Mouse (Mus musculus) mouse trophoblast stem cell (cell line): ENCODE results near the gene Pard3b.

ENCODE experiments used
- in situ Hi-C, 2 experiments: fragments of 300-500 bp; cut with MseI, MboI; formaldehyde crosslinking; loops; 2 replicates in 1 of 2; 3 replicates in 1 of 2; pipeline ENCODE4 v1.15.1; 2025

Gene Pard3b

DNA sequence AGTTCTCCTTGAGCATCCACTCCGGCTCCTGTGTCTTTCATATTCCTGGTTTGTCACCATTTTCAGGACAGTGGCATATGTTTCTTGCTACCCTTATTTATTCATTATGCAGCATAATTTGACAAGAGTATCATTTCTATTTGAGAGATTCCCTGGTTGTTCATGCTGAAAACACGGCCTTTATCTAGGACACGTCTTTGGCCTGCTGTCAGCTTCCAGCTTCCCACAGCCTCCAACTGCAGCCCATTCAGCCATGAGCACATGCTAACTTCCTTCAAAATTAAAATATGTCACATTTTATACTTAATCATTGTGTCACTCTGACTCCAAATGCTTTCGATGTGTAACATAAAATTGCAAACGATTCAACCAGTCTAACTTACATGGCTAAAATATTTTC, 596.5 kb downstream of the Pard3b start:
- in situ Hi-C loops, result no loop called here

DNA sequence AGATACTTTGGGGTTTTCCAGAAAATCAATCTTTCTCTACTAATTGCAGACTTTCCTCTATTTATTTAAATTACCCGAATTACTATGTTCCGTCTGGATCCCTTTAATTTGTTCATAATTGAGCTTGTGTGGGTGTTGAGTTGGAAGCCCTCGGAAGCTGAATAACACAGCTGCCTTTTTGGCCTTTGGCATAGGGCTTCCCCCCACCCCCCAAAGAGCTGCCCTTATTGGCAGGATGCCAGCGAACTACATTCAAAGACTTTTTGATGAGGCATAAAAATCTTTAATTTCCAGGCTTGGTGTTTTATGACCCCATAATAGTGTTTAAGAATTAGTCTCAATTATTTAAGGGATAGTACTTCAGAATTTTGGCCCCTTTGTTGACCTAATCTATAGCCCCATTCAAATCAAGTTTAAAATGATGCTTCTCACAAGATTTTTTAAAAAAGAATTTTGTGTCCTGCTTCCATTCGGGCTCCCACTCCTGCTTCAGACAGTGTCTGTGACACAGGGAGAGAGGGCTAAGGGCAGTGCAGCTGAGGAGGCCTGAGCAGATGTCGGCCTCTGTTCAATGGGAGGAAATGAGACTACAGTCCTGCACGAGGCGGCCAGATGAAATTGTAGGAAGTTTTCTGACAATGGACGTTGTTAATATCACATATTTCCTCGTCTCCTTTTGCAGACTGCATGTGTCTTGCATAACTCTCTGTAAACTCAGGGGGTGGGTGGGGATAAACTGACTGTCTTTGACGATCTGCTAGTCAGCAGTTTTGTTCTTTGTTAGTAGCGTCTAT, 605.8 kb downstream of the Pard3b start:
- in situ Hi-C loops, result no loop called here

DNA sequence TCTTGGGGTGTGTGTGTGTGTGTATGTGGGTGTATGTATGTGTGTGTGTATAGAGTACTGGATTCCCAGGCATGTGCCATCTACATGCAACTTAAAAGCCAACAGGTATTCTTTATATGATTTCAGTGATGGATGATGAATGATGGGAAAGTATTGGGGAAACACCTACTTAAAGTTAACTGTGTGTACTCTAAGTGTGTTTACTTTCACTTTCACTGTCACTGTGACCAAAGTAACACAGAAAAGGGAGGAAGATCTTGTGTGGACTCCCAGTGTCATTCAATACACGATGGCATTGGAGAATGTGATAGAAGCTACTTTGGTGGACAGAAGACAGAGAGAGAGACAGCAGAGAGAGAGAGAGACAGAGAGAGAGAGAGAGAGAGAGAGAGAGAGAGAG, 613.8 kb downstream of the Pard3b start:
- in situ Hi-C loops, result no loop called here

DNA sequence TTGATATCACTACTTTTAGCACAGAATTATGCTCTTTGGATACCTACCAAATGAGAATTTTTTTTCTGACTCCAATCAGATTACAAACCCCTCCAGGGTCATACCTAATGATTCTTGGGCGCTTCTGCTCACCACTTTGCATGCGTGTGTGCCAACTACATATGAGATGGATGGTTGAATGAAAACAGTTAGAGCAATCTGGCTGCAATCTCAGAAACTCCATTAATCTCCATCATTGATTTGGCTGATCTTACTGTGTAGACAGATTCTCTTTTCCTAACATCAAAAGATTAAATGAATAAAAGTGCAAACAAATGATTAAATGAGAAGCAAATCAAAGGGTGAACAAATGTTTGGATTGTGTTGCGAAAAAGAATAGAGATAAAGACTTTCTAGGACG, 615.7 kb downstream of the Pard3b start:
- in situ Hi-C loops, result no loop called here

DNA sequence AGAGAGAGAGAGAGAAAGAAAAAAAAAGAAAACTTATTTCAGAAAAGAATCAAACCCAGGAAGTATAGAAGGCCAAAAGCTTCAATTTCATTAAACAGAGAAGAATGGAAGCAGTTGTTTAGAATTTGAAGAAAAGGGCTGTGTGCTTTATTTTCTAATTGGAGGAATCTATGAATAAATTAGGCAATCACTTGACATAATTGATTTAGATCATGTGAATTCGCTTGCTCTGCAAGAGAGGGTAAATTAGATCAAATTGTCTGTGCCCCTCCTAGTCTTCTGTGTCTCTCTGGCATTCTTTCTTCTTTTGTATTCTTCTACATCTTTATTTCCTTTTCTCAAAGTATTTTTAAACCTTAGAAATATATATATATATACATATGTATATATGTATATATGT, 616.3 kb downstream of the Pard3b start:
- in situ Hi-C loops, result no loop called here

DNA sequence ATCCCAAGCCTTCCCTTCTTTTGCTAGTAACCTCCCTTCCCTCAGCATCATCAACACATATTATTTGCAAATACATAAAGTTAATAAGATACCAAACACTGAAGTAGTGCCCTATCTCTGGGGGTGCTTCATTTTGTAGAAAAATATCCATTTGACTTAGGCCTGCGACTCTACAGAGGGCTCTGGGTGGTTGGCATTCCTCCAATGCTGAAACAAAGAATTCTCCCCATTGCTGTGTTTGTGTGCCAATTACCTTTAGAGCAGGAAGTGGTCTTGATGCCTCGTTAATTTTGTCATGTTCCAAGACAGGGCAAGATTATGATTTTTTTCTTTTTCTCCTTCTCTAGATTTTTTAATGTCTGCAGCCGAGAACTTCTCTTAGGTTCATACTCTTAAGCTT, 637.8 kb downstream of the Pard3b start:
- in situ Hi-C loops, result no loop called here

DNA sequence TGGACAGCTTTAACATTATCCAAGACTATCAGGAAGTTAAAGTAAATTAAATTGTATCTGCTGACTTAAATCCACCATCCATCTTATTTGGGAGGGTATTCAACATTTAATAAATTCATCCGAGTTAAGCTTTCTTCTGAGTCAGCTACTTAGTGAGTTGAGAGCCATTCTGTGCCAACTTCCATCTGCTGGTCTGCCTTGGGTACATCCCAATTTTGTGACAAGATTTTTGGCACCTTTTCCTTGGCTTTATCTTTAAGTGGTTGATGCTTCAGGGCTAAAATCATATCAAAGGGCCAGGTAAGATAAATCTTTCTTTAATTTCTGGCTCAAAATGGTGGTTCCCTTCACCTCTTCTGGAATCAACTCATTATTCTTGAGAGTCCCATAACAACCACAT, 640.0 kb downstream of the Pard3b start:
- in situ Hi-C loops, result no loop called here

DNA sequence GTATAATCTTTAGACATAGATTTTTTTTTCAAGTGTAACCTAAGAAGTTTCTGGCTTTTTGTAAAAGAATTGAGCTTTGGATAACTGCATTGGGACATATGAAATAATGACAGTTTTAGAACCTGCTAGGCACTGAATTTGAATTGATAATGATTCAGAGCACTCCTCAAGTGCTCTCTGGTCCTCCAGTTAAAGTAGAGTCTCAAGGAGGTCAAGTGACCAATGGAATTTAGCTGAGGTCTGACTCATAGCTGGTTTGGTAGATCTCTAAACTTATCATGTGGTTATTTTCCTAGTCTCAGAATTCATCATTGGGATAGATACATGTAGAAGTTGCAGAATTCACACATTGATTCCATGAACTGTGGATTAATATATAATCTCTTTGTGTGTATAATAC, 642.0 kb downstream of the Pard3b start:
- in situ Hi-C loops, result no loop called here

DNA sequence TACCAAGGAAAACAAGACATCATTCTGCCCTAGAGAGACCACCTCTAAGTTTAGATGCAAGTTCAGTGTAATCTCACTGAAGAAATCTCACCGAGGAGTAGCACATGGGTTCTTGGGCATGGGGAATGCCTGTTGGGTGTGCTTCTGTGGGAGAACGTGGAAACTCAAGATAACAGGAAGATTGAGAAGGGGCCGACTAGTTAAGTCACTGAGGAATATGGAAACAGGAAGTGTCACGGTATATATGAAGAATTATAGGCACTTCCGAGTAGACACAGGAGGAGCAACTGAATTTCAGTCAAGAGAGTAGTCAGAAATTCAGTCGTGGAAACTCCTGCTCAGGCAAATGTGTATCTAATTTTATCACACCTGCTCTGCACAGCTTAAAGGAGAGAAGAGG, 644.2 kb downstream of the Pard3b start:
- in situ Hi-C loops, result no loop called here

DNA sequence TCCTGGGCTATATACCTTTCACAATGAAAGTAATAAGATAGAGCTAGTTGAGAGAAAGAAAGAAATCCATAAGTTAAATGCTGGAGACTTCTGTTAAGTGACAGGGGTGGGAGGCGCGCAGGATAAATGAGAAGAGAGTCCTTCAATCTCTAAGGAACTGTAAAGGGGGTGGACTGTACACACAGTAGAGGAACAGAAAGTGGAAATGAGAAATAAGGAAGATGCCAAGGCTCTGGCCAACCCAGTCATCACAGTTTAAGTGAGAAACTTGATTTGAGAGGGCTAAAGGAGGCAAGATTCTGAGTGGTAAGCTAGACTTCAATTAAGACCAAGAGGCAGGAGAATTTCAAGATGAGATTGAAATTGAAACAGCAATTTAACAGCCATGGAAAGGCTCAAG, 645.0 kb downstream of the Pard3b start:
- in situ Hi-C loops, result no loop called here

DNA sequence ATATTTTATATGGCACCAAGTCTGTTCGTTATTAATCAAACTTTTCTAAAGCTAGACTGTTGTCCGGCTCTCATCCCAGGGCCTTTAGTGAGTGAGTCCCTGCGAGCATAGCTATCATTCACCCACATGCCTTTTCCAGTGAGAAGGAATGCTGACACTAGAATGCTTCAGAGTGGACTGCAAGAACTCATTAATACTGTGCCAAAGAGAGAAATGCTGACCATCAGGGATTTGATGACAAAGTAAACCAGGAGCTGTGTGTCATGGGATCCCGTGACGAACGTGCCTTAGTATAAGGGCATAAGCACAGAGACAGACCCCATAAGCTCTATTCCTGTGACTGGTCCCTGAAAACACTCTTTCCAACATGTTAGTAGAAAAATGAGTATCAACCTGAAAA, 670.8 kb downstream of the Pard3b start:
- in situ Hi-C loops, result no loop called here

DNA sequence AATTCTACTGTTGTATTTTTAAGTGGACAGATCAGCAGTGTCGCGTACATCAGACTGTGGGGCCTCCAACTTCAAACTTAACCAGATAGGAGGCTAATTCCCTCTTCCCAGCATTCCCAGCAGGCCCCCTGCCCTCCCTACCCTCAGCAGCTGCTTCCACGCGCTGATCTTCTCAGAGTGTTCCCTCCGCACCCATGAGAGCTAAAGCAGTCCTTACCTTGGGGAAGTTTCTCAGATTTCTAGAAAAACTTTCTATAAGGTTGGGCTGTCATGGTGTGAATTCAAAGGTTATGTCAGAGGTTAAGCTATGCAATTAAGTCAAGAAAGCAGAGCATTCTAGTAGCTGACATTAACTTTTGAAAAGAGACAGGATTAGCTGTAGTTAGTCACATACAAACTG, 686.6 kb downstream of the Pard3b start:
- in situ Hi-C loops, result no loop called here

DNA sequence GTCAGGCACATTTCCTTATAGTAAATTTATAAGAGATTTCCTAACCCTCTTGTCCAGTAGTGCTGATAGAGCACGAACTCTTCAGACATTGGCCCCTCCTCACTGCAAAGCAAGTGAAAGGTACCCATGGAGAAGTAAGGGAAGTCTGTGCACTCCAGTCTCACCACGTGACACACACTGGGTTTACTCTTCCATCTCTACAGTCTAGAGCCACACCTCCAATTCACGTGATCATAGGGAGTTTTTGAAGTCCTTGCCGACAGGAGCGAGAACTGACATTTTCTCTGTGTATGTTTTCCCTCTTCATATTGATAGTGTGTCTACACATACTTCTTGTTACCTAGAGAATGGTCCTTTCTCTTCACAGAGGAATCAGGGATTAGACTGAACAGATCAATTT, 689.1 kb downstream of the Pard3b start:
- in situ Hi-C loops, result no loop called here

DNA sequence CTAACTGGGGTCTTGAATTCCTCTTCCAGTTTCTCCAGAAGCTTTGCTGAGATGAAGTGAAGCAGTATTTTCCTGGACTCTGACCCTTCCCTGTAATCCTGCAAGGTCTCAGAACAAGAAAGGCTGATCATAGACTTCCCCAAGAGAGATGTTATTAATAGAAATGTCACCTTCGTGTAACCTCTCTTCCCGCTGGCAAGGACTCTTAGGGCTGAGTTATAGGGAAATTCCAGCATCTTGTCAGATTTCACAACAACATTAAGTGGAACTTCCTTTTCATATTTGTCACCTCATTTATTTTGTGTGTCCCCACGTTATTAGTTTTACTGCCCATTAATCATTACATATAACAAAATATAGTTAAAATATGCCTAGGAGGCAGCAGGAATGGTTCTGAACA, 690.2 kb downstream of the Pard3b start:
- in situ Hi-C loops, result no loop called here

DNA sequence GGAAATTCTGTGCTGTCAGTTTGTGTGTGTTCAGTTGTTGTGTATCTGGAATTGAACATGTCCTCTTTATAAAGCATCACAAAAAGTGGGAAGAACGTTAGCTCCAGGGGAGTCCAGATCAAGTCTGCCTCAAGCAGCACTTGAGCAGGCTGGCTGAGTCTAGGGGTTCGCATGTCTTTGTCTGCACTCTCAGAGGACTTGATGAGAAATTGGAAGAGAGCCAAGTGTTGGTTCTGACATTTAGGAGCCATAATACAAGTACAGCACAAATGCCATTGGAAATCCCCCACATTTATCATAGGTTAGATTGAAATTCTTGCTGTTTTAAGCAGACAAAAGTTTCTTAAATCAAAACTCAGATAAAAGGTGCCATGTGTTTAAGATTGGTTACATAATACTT, 694.4 kb downstream of the Pard3b start:
- in situ Hi-C loops, result no loop called here

DNA sequence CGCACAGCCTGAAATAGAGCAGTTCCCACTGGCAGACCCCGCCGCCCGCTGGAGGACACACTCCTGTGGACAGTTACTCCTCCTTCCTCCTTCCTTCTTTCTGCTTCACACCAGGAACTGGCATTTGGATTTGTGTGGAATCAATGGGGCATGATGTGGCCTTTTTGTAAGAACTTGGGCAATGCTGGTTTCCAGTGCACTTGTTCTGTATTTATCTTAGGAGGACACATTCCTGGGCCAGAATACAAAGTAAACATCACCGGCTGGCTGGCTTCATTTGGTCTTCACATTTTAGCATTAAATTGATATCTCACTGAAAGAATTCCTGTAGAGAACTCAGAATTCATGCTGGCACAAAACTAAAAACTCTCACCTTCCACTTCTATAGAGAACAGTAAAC, 695.6 kb downstream of the Pard3b start:
- in situ Hi-C loops, result no loop called here

DNA sequence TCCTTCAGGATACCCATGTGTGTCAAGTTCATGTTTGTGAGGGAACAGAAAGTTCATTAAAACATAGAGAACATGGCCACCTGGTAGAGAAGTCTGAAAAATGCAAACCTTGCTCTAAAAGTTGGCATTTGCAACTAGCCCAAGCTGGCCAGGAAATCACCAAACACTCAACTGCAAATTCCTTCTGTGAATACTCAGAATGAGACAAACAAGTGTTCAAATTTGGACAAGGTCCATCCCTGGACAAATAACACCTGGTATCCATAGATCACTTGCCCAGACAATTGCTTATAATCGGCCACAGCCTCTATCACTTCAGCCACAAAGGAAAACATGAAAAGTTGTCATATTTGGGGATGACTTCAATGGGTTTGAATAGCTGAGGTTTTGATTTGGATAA, 701.6 kb downstream of the Pard3b start:
- in situ Hi-C loops, result no loop called here

DNA sequence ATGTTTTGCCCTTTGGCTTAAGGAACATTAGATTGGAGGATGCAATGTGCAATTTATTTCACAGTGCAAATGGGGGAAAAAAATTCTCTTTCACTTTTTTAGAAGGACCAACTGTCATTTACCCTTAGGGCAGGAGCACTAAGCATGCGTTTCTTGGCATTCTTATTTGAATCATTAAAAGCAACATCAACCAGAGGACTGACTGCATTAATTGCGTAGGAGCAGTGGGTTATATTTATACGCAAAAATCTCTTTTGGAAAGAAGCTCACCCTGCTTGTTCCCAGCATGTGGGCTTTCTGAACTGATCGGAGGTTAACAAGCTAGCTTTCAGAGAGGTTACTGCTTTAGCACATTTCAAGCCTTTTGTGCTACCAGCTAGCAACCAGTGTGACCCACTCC, 705.7 kb downstream of the Pard3b start:
- in situ Hi-C loops, result no loop called here

DNA sequence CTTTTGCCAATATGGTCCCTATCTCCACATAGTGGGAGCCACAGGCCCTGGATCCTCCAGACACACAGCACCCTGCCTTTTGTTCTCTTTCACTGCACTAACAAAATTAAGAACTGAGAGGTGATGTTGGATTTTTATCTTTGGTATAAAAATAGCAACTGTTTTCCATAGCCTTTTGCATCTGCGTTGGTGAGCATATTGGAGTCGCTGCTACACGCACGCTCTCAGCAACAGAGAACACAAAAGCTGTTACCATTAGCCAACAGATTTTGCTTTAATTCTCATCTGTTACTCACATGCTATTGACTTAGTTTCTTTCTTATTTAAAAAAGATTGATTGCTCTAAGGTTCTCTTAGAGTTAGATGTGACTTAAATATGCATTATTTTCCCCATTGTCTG, 709.7 kb downstream of the Pard3b start:
- in situ Hi-C loops, result no loop called here

DNA sequence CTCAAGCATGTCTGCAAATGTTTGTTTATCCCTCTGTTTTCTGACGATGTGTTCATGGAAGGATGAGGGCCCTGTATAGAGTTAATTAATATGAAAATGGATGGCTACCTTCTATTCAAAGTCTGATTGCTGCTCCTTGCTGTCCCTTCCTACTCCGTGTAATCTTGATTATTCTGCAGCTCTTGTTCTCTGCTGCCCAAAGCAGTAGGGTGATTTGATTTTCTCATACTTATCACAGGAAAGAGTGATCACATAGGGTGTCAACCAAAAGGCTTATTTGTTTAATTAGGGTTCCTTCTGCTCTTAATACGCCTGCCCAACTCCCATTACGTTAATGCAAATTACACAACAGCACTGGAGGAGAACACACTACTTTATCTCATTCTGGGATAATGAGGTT, 716.9 kb downstream of the Pard3b start:
- in situ Hi-C loops, result no loop called here

DNA sequence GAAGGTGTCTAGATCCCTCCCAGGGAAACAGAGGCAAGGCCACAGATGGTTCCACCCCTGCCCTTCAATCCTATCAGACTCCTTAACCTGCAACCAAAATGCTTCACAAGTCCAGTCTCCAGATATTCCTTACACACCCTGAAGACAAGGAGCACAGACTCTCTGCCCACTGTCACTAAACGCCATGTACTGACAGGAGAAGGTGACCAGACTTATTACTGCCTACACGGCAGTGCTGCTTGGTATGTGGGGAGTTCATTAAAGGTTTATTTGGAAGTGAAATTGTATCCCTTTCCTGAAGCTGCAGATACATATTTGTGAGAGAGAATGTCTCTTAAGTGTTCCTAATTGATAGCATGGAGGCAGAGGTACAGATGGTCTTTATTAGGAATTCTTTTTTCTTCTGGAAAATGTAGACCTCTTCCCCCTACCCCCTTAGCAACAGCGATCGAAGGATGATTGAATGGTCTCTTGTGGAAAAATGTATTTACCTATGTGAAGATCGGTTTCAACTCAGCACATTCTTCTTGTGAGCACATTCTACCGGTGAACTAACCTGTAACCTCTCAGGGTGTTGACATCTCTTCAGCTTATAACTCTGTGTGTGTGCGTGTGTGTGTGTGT, 735.9 kb downstream of the Pard3b start:
- in situ Hi-C loops, result no loop called here

DNA sequence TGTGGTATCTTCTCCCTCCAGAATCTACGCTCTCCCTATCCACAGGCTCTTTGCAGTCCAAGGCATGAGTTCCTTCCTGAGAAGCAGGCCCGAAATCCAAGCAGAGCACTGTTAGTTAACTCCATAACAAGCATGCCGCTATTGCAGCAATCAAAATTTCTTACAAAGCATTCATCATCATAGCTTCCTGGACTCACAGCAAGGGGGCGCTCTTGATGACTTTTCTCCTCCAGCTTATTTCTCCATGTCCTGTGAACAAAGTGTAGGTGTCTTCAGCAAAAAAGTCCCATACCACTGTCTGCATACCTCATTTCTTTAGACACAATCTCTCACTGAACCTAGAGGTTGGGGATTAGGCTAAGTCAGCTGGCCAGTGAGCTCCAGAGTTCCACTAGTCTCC, 739.7 kb downstream of the Pard3b start:
- in situ Hi-C loops, result no loop called here

DNA sequence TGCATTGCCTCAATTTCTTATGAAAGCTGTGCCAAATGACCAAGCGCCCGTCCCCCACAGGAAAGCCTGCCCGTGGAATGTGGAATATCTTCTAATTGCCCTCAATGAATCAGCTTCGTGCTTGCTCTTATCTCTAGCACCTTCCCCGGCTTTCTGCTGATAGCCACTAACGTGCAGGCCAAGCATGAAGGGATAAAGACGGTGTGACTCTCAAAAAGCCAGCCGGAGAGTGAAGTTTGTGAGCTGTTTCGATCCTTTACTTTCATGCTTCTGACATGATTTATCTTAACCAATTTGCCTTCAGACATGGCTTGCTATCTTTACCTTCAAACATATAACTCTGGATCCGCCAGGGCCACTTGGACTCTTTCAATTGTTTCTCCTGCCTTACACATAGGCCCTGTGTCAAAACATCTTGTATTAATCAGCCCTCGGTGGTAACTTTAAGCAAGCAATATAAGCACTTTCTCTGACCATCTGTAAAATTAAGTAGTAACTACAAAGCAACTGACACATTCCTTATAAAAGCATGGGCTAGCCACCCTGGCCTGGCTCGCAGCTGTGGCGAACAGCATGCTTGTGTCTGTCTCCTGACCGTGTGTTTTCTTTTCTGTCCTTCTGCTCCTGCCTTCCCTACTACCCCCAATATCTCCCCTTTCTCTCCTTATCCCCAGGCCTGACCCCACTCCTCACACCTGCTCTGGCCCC, 744.3 kb downstream of the Pard3b start:
- in situ Hi-C loops, result no loop called here
